ENCODE assay signal across 16 mouse cellular contexts in the genomic region with DNA sequence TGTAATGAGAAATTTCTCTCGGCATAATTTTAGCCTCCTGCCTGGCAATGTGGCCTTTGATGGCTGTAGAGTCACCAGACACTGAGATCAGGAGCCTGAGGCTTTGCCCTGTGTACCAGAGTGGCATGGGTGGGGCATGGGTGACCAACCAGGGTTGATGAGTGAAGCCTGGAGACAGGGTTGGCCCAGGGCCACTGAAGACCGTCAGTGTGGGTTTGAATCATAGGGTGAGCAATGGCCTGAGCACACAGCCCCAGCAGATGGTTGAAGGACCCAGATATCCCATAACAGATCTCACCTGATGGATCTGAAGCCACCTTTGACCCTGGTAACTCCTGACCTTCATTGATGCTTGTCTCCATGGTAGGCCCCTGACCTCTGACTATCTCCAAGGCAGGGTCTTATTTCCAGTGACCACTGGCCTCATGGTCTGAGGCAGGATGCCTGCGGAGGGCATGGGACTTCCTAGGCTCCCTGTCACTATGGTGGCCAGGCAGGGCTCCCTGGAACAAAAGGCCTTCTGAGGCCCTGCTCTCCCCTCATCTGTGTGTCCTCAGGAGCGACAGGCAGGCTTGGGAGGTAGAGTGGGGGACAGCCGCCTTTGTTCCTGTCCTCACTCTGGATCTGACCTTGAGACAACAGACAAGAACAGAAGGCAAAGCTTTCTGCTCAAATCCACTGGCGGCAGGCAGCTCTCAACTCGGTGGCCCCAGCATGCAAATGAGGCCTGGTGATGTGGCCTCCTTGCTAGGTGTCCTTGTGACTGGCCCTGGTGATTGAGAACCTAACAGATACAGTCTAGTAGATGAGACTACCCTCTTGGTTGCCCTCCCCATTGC. TPM values are rescaled to one million over a fixed set of nuclear protein-coding genes. Genes with fewer than 3 reads are reported as not detected.
DNase-seq lines count a peak whose midpoint lies in the region; ATAC-seq and TF ChIP-seq lines count a peak whose summit lies in the region.
"Had no signal": no experiment of that assay in that cellular context is flagged by ENCODE, and none has a peak within 500 bp of the region (broad histone marks: within the 10 kb centered on the region; RNA-seq: fewer than 3 reads in every experiment).

No protein-coding gene starts in this region.

- H3K9me3 ChIP-seq in heart, embryonic 16.5 days (replicated peaks; ENCODE audit: control insufficient read depth, low read length) = no peaks in the 10 kb centered on the region
- H3K9me3 ChIP-seq in CH12.LX (replicated peaks; ENCODE audit: low read length) = no peaks in the 10 kb centered on the region
- no peaks in the 10 kb centered on the region for H3K9me3 ChIP-seq in embryonic facial prominence, embryonic 11.5 days (replicated peaks; ENCODE audit: control insufficient read depth, low read length)
- H3K9me3 ChIP-seq: lung, embryonic 15.5 days had no signal

- no peaks in the 10 kb centered on the region for H3K79me2 ChIP-seq in CH12.LX (replicated peaks; ENCODE audit: control insufficient read depth, extremely low read depth, insufficient read depth, poor library complexity, severe bottlenecking)

- DNase-seq in cerebellum, adult 9-11 months = peak; percentile 55
- no peak for DNase-seq in cerebellum, postnatal 36 days
- no peak for DNase-seq in heart, postnatal 14 days
- peak; percentile 53 for DNase-seq in CH12.LX (ENCODE audit: extremely low read depth)
- DNase-seq in embryonic facial prominence, embryonic 11.5 days (ENCODE audit: low spot score) = no peak
- DNase-seq in right cerebral cortex, postnatal 4 days = no peak
- no peak for DNase-seq in retina, embryonic 14.5 days (ENCODE audit: low spot score)
- DNase-seq: kidney, adult 9 months; liver; right cerebral cortex, postnatal 14 days; thymus, postnatal 25 days had no signal

- H3K4me1 ChIP-seq in heart, embryonic 16.5 days (ENCODE audit: control insufficient read depth, insufficient read depth, low read length) = peaks cover 11% of the 10 kb centered on the region
- H3K4me1 ChIP-seq in CH12.LX (ENCODE audit: control insufficient read depth in 1 of 2, insufficient read depth in 2 of 2) = peaks cover 24 to 58% of the 10 kb centered on the region in 2 experiments
- H3K4me1 ChIP-seq in embryonic facial prominence, embryonic 11.5 days (ENCODE audit: control insufficient read depth, insufficient read depth, low read length) = peaks cover 2% of the 10 kb centered on the region; the same call in 1 of the 2 replicates

- no peak overlapping the region for H3K27ac ChIP-seq in heart, embryonic 16.5 days (ENCODE audit: low read length)
- peak overlapping the region; percentile 31 for H3K27ac ChIP-seq in CH12.LX (ENCODE audit: insufficient read depth, low read depth)
- H3K27ac ChIP-seq in embryonic facial prominence, embryonic 11.5 days (replicated peaks; ENCODE audit: low read depth, low read length) = no peak overlapping the region
- H3K27ac ChIP-seq: layer of hippocampus, adult 2 months had no signal

- dilution Hi-C loops in CH12.LX (cut with MboI; ENCODE audit: extremely low pct_ligation_motif_present, extremely low pct_unique_long_range_greater_than_20kb, low sequenced_read_pairs) = no loop called here

- no peak for TF ChIP-seq RAD21 in CH12.LX (IDR thresholded peaks at IDR 0.05; ENCODE audit: low read depth, low read length)

- H3K4me3 ChIP-seq in heart, embryonic 16.5 days (ENCODE audit: low read length) = no peak overlapping the region
- peak overlapping the region in 1 of 3 experiments; percentile 20 for H3K4me3 ChIP-seq in CH12.LX (replicated peaks in 1 of 3; ENCODE audit: low read depth in 2 of 3, low read length in 2 of 3, poor library complexity in 1 of 3)
- H3K4me3 ChIP-seq in embryonic facial prominence, embryonic 11.5 days (ENCODE audit: low read depth, low read length) = no peak overlapping the region
- H3K4me3 ChIP-seq: layer of hippocampus, adult 2 months had no signal

- H3K4me2 ChIP-seq in heart, embryonic 16.5 days (ENCODE audit: low read depth, low read length) = no peak overlapping the region
- H3K4me2 ChIP-seq in CH12.LX (ENCODE audit: insufficient read depth, low read depth, poor library complexity, severe bottlenecking) = peak overlapping the region; percentile 10
- H3K4me2 ChIP-seq in embryonic facial prominence, embryonic 11.5 days (ENCODE audit: low read depth, low read length) = no peak overlapping the region
- H3K4me2 ChIP-seq: lung, embryonic 15.5 days had no signal

- no peak for TF ChIP-seq CTCF in CH12.LX (conservative IDR thresholded peaks at IDR 0.05 in 1 of 2, IDR thresholded peaks at IDR 0.05 in 1 of 2; ENCODE audit: low read depth in 2 of 2, low read length in 2 of 2)

- 55% methylated on average over 7 of the region's 7 CpGs for WGBS in heart, embryonic 16.5 days
- WGBS in embryonic facial prominence, embryonic 11.5 days = 72% methylated on average over 7 of the region's 7 CpGs

- no peak for ATAC-seq in heart, embryonic 16.5 days (replicated peaks; ENCODE audit: extremely low read depth, insufficient read depth, low FRiP score)
- no peak for ATAC-seq in embryonic facial prominence, embryonic 11.5 days (replicated peaks; ENCODE audit: insufficient number of reproducible peaks, low FRiP score, low TSS enrichment, low read depth)
- ATAC-seq: Patski had no signal

- no peak for TF ChIP-seq POLR2A in CH12.LX (IDR thresholded peaks at IDR 0.05; ENCODE audit: low read depth, low read length)

- 0 out of 2 replicates have a peak overlapping the region, but pooled peaks have one; percentile 2 for H3K9ac ChIP-seq in heart, embryonic 16.5 days (ENCODE audit: low read length)
- H3K9ac ChIP-seq in CH12.LX (ENCODE audit: insufficient read depth, low read depth) = no peak overlapping the region
- H3K9ac ChIP-seq in embryonic facial prominence, embryonic 11.5 days (replicated peaks; ENCODE audit: low read length) = 0 out of 2 replicates have a peak overlapping the region, but pooled peaks have one; percentile 22
- H3K9ac ChIP-seq: lung, embryonic 15.5 days had no signal

- no peaks in the 10 kb centered on the region for H3K36me3 ChIP-seq in heart, embryonic 16.5 days (ENCODE audit: control insufficient read depth, insufficient read depth)
- peaks cover 2 to 21% of the 10 kb centered on the region in 2 experiments for H3K36me3 ChIP-seq in CH12.LX (replicated peaks in 1 of 2; ENCODE audit: control insufficient read depth in 1 of 2, insufficient read depth in 1 of 2, low read length in 1 of 2)
- no peaks in the 10 kb centered on the region; the same call in 1 of the 2 replicates for H3K36me3 ChIP-seq in embryonic facial prominence, embryonic 11.5 days (replicated peaks; ENCODE audit: control insufficient read depth, insufficient read depth, low read depth, low read length)
- H3K36me3 ChIP-seq: lung, embryonic 15.5 days had no signal

- TF ChIP-seq EP300 in CH12.LX (IDR thresholded peaks at IDR 0.05; ENCODE audit: low read length) = no peak

- intact Hi-C loops in heart, postnatal 14 days (cut with DNase I) = loop anchor here (5.0 kb wide), 1 partner anchor 165 kb away; no protein-coding TSS in a partner anchor

- in situ Hi-C loops in CH12.LX (cut with MboI; ENCODE audit: low pct_ligation_motif_present, low pct_unique_long_range_greater_than_20kb, low sequenced_read_pairs) = loop anchor here (5.0 kb wide), 2 partner anchors 70 to 170 kb away; partner anchors contain the start of genes Adamtsl5 and Ndufs7

- H3K27me3 ChIP-seq in heart, embryonic 16.5 days (ENCODE audit: control insufficient read depth, insufficient read depth, low read length) = no peaks in the 10 kb centered on the region; the same call in 1 of the 2 replicates
- H3K27me3 ChIP-seq in CH12.LX (replicated peaks) = peaks cover 39% of the 10 kb centered on the region
- no peaks in the 10 kb centered on the region for H3K27me3 ChIP-seq in embryonic facial prominence, embryonic 11.5 days (ENCODE audit: control insufficient read depth, insufficient read depth, low read length)
- H3K27me3 ChIP-seq: lung, embryonic 15.5 days; Patski had no signal

TF ChIP-seq in CH12.LX, 34 proteins besides CTCF, POLR2A, EP300 and RAD21 (continues in another document):
- TF ChIP-seq BHLHE40 (IDR thresholded peaks at IDR 0.05; ENCODE audit: low read depth, low read length) = 0 out of 2 replicates have a peak, but pooled peaks have one; percentile 13

RNA-seq across cellular contexts. Expression of gene Efna2, which starts 1.6 kb away (rescaled TPM):
- 6.0 and 6.8 TPM in 2 replicates for polyA plus RNA-seq in heart, embryonic 16.5 days (2015; fragmentation: Nextera tagmentation; extraction: Ambion mirVana)
- total RNA-seq in heart, postnatal 14 days (2021) = 1 to 10 TPM; 1.1 to 1.4 TPM
- 0.63 and 1.5 TPM in 2 replicates for total RNA-seq in CH12.LX (2012; rRNA removed)
- 0.23 and 0.34 TPM in 2 replicates for total RNA-seq in CH12.LX (2014; rRNA removed)
- polyA plus RNA-seq in CH12.LX (2012; ENCODE audit: insufficient read length, low read depth) = 0.45 and 0.86 TPM in 2 replicates
- polyA plus RNA-seq in embryonic facial prominence, embryonic 11.5 days (2014; fragmentation: Nextera tagmentation; extraction: Ambion mirVana) = 34.6 and 42.3 TPM in 2 replicates
- total RNA-seq: hematopoietic stem cell, adult 5-6 weeks had no signal

RNA-seq across cellular contexts. Expression of gene 1600002K03Rik, which starts 4.9 kb away (rescaled TPM):
- 9.7 and 10.7 TPM in 2 replicates for polyA plus RNA-seq in heart, embryonic 16.5 days (2015; fragmentation: Nextera tagmentation; extraction: Ambion mirVana)
- 1 to 10 TPM; 3.8 to 4.7 TPM for total RNA-seq in heart, postnatal 14 days (2021)
- 30.5 and 37.7 TPM in 2 replicates for total RNA-seq in CH12.LX (2012; rRNA removed)
- 34.3 and 40.2 TPM in 2 replicates for total RNA-seq in CH12.LX (2014; rRNA removed)
- polyA plus RNA-seq in CH12.LX (2012; ENCODE audit: insufficient read length, low read depth) = 19.3 and 21.9 TPM in 2 replicates
- 6.0 and 6.8 TPM in 2 replicates for polyA plus RNA-seq in embryonic facial prominence, embryonic 11.5 days (2014; fragmentation: Nextera tagmentation; extraction: Ambion mirVana)

RNA-seq across cellular contexts. Expression of gene Cirbp, which starts 11.9 kb away (rescaled TPM):
- 85.3 and 87.6 TPM in 2 replicates for polyA plus RNA-seq in heart, embryonic 16.5 days (2015; fragmentation: Nextera tagmentation; extraction: Ambion mirVana)
- 10 to 100 TPM; 40.4 to 64.3 TPM for total RNA-seq in heart, postnatal 14 days (2021)
- total RNA-seq in CH12.LX (2012; rRNA removed) (28.3 and 34.4 TPM in 2 replicates), CH12.LX (2014; rRNA removed) (27.0 and 31.9 TPM in 2 replicates)
- 40.2 and 45.9 TPM in 2 replicates for polyA plus RNA-seq in CH12.LX (2012; ENCODE audit: insufficient read length, low read depth)
- 74.0 and 77.8 TPM in 2 replicates for polyA plus RNA-seq in embryonic facial prominence, embryonic 11.5 days (2014; fragmentation: Nextera tagmentation; extraction: Ambion mirVana)

RNA-seq across cellular contexts. Expression of gene Midn, which starts 29.6 kb away (rescaled TPM):
- polyA plus RNA-seq in heart, embryonic 16.5 days (2015; fragmentation: Nextera tagmentation; extraction: Ambion mirVana) = 10.3 and 13.0 TPM in 2 replicates
- 100 to 1,000 TPM; 158 to 178 TPM for total RNA-seq in heart, postnatal 14 days (2021)
- total RNA-seq in CH12.LX (2012; rRNA removed) (11.6 and 16.2 TPM in 2 replicates), CH12.LX (2014; rRNA removed) (3.9 and 4.7 TPM in 2 replicates)
- 25.2 and 33.2 TPM in 2 replicates for polyA plus RNA-seq in CH12.LX (2012; ENCODE audit: insufficient read length, low read depth)
- 60.3 and 62.1 TPM in 2 replicates for polyA plus RNA-seq in embryonic facial prominence, embryonic 11.5 days (2014; fragmentation: Nextera tagmentation; extraction: Ambion mirVana)

RNA-seq across cellular contexts. Expression of gene Cbarp, which starts 37.0 kb away (rescaled TPM):
- 2.5 TPM in 2 replicates for polyA plus RNA-seq in heart, embryonic 16.5 days (2015; fragmentation: Nextera tagmentation; extraction: Ambion mirVana)
- 1 to 10 TPM; 3.0 to 3.3 TPM for total RNA-seq in heart, postnatal 14 days (2021)
- total RNA-seq in CH12.LX (2012; rRNA removed) (2.3 and 2.6 TPM in 2 replicates), CH12.LX (2014; rRNA removed) (0.09 and 0.19 TPM in 2 replicates)
- polyA plus RNA-seq in CH12.LX (2012; ENCODE audit: insufficient read length, low read depth) = 1.7 and 2.4 TPM in 2 replicates
- 6.8 and 9.0 TPM in 2 replicates for polyA plus RNA-seq in embryonic facial prominence, embryonic 11.5 days (2014; fragmentation: Nextera tagmentation; extraction: Ambion mirVana)

Comparison
In these comparisons a context has a peak if more than half of its experiments do, and no peak if none do; other contexts are left out.
1. DNase-seq: peak in cerebellum, adult 9-11 months (single experiment) and CH12.LX (single experiment); none in cerebellum, postnatal 36 days (0 of 2), heart, postnatal 14 days (0 of 2), embryonic facial prominence, embryonic 11.5 days (single experiment), right cerebral cortex, postnatal 4 days (single experiment) and retina, embryonic 14.5 days (single experiment).